Mouse (Mus musculus) thymus, adult 2 months (tissue): ENCODE measurements around the gene Arhgap44. TPM values are rescaled to one million over a fixed set of nuclear protein-coding genes. Genes with fewer than 3 reads are reported as not detected.

Experiments used
- DNase-seq: peaks from one replicate; pipeline ENCODE4 v3.0.0; 2021
- H3K27ac ChIP-seq: fragments of 200-500 bp; 2 replicates; pipeline ENCODE4 v1.5.1; 2012; ENCODE audit warnings: low read length, control low read depth; ENCODE audit not compliant: control insufficient read depth, insufficient read depth
- H3K27me3 ChIP-seq: fragments of 200-500 bp; 2 replicates; pipeline ENCODE4 v1.6.1; 2012; ENCODE audit warnings: mild to moderate bottlenecking, low read length, moderate library complexity, mixed read lengths; ENCODE audit not compliant: control insufficient read depth, insufficient read depth
- H3K36me3 ChIP-seq: fragments of 200-500 bp; 2 replicates; pipeline ENCODE4 v1.6.1; 2012; ENCODE audit warnings: mild to moderate bottlenecking, low read length, moderate library complexity; ENCODE audit not compliant: control insufficient read depth, insufficient read depth
- H3K4me1 ChIP-seq: fragments of 200-500 bp; replicated peaks from 2 replicates; pipeline ENCODE4 v1.6.1; 2012; ENCODE audit warnings: low read length; ENCODE audit not compliant: control insufficient read depth, insufficient read depth
- H3K4me3 ChIP-seq: fragments of 200-500 bp; 2 replicates; pipeline ENCODE4 v1.5.1; 2012; ENCODE audit warnings: mild to moderate bottlenecking, low read length, control low read depth, moderate library complexity; ENCODE audit not compliant: control insufficient read depth, insufficient read depth
- CTCF ChIP-seq: fragments of 200-500 bp; IDR thresholded peaks from 2 replicates; pipeline ENCODE4 v1.5.1; 2012; ENCODE audit warnings: mild to moderate bottlenecking, control low read depth, low read length, moderate library complexity, borderline replicate concordance; ENCODE audit not compliant: control insufficient read depth, poor library complexity, insufficient read depth; ENCODE audit errors: extremely low read depth
- POLR2A ChIP-seq: fragments of 200-500 bp; IDR thresholded peaks from 2 replicates; pipeline ENCODE4 v1.6.1; 2012; ENCODE audit warnings: mild to moderate bottlenecking, low read length, control low read depth, moderate library complexity; ENCODE audit not compliant: control insufficient read depth, poor library complexity, insufficient read depth; ENCODE audit errors: extremely low read depth
- WGBS: fragments of 180-500 bp; shearing (Covaris S2); methylation state at CpG from one replicate; pipeline ENCODE4 v1.1.7; 2018; 5-methylcytosine and 5-hydroxymethylcytosine counted together
- polyA plus RNA-seq: library from polyadenylated mRNA; depleted of rRNA; stranded (reverse); fragments of >200 nt; gene quantifications from 2 replicates; pipeline ENCODE4 v1.2.3, GENCODE M21; 2012

Gene Arhgap44
- polyA plus RNA-seq, 1 experiment = 6.7 TPM

- TF ChIP-seq POLR2A (no peak), CTCF (no peak)
- Histone ChIP-seq H3K4me1 (no peaks in the 10 kb centered on the region), H3K4me3 (no peak overlapping the region), H3K27ac (no peak overlapping the region), H3K27me3 (no peaks in the 10 kb centered on the region), H3K36me3 (no peaks in the 10 kb centered on the region)
- no peak for DNase-seq
- WGBS = 78% methylated on average over 7 of the region's 7 CpGs
These were observed 107.2 kb downstream of the Arhgap44 start for GRCm38 (mm10) chr11:65055596-65055995.

- WGBS = 67% methylated on average over 5 of the region's 5 CpGs
- DNase-seq = no peak
- H3K4me3 ChIP-seq = no peak overlapping the region
- no peaks in the 10 kb centered on the region for H3K36me3 ChIP-seq
- no peaks in the 10 kb centered on the region for H3K27me3 ChIP-seq
- H3K4me1 ChIP-seq = no peaks in the 10 kb centered on the region
- no peak overlapping the region for H3K27ac ChIP-seq
- TF ChIP-seq POLR2A (no peak), CTCF (no peak)
These were observed 108.5 kb downstream of the Arhgap44 start for GRCm38 (mm10) chr11:65054216-65054615.

GRCm38 (mm10) chr11:65050819-65051218, 111.9 kb downstream of the Arhgap44 start:
- WGBS = 96% methylated on average over 5 of the region's 5 CpGs
- DNase-seq = no peak
- Histone ChIP-seq H3K36me3 (no peaks in the 10 kb centered on the region), H3K27ac (no peak overlapping the region), H3K27me3 (no peaks in the 10 kb centered on the region), H3K4me3 (no peak overlapping the region), H3K4me1 (no peaks in the 10 kb centered on the region)
- TF ChIP-seq POLR2A = no peak
- no peak for TF ChIP-seq CTCF

- TF ChIP-seq CTCF = no peak
- no peak for TF ChIP-seq POLR2A
- Histone ChIP-seq H3K27me3 (no peaks in the 10 kb centered on the region), H3K4me3 (no peak overlapping the region), H3K27ac (no peak overlapping the region), H3K36me3 (no peaks in the 10 kb centered on the region), H3K4me1 (no peaks in the 10 kb centered on the region)
- no peak for DNase-seq
- 96% methylated on average over 7 of the region's 7 CpGs for WGBS
These were observed 113.7 kb downstream of the Arhgap44 start for GRCm38 (mm10) chr11:65049090-65049489.

- TF ChIP-seq CTCF (no peak), POLR2A (no peak)
- H3K27ac ChIP-seq = no peak overlapping the region
- no peaks in the 10 kb centered on the region for H3K4me1 ChIP-seq
- no peaks in the 10 kb centered on the region for H3K27me3 ChIP-seq
- no peak for DNase-seq
- 84% methylated on average over 6 of the region's 6 CpGs for WGBS
- H3K4me3 ChIP-seq = no peak overlapping the region
- H3K36me3 ChIP-seq = no peaks in the 10 kb centered on the region
These were observed 122.2 kb downstream of the Arhgap44 start for GRCm38 (mm10) chr11:65040556-65040955.

GRCm38 (mm10) chr11:65039517-65040095, 123.2 kb downstream of the Arhgap44 start:
- no peaks in the 10 kb centered on the region for H3K36me3 ChIP-seq
- no peak overlapping the region for H3K4me3 ChIP-seq
- 78% methylated on average over 12 of the region's 12 CpGs for WGBS
- H3K27me3 ChIP-seq = no peaks in the 10 kb centered on the region
- DNase-seq = no peak
- H3K4me1 ChIP-seq = no peaks in the 10 kb centered on the region
- TF ChIP-seq CTCF (no peak), POLR2A (no peak)
- no peak overlapping the region for H3K27ac ChIP-seq

- H3K27me3 ChIP-seq = no peaks in the 10 kb centered on the region
- WGBS = 41% methylated on average over 2 of the region's 2 CpGs
- DNase-seq = no peak
- H3K4me1 ChIP-seq = no peaks in the 10 kb centered on the region
- H3K36me3 ChIP-seq = no peaks in the 10 kb centered on the region
- no peak overlapping the region for H3K4me3 ChIP-seq
- TF ChIP-seq CTCF = no peak
- no peak for TF ChIP-seq POLR2A
- H3K27ac ChIP-seq = no peak overlapping the region
These were observed 123.8 kb downstream of the Arhgap44 start for GRCm38 (mm10) chr11:65038996-65039395.
